8 mouse cellular contexts compared by ENCODE assay signal in genomic region chr3:108226558-108227350, GRCm38 (mm10). TPM values are rescaled to one million over a fixed set of nuclear protein-coding genes. Genes with fewer than 3 reads are reported as not detected.
DNase-seq lines count a peak whose midpoint lies in the region; ATAC-seq and TF ChIP-seq lines count a peak whose summit lies in the region.

Gene Sypl2, minus strand, starts transcription at chr3:108226648.

- no peak within 1 kb of the TSS for H3K27ac ChIP-seq in intestine, postnatal 0 days (ENCODE audit: low read depth, low read length)
- H3K27ac ChIP-seq in lung, embryonic 15.5 days: no peak within 1 kb of the TSS
- no peak within 1 kb of the TSS for H3K27ac ChIP-seq in olfactory bulb, adult 2 months (ENCODE audit: insufficient read depth, low read depth, low read length)

- no peak for TF ChIP-seq POLR2A in brain, embryonic 14.5 days (IDR thresholded peaks at IDR 0.05; ENCODE audit: borderline replicate concordance, extremely low read depth, insufficient read depth, insufficient read length, poor library complexity, severe bottlenecking)
- no peak for TF ChIP-seq POLR2A in olfactory bulb, adult 2 months (IDR thresholded peaks at IDR 0.05; ENCODE audit: insufficient read depth, low read depth, low read length)

- peaks cover 17% of the 10 kb centered on the region for H3K27me3 ChIP-seq in intestine, postnatal 0 days (replicated peaks; ENCODE audit: control insufficient read depth, insufficient read depth, low read length)
- H3K27me3 ChIP-seq in lung, embryonic 15.5 days: peaks cover 46% of the 10 kb centered on the region

- no peak for TF ChIP-seq CTCF in brain, embryonic 14.5 days (IDR thresholded peaks at IDR 0.05; ENCODE audit: borderline replicate concordance, extremely low read depth, insufficient read depth, insufficient read length)
- 0 out of 2 replicates have a peak, but pooled peaks have one; percentile 2 for TF ChIP-seq CTCF in intestine, postnatal 0 days (IDR thresholded peaks at IDR 0.05; ENCODE audit: low read depth)
- TF ChIP-seq CTCF in olfactory bulb, adult 2 months (IDR thresholded peaks at IDR 0.05; ENCODE audit: insufficient read depth, low read depth, low read length): no peak

- peak within 1 kb of the TSS; percentile 76 for H3K4me2 ChIP-seq in intestine, postnatal 0 days (replicated peaks; ENCODE audit: low read depth)
- peak within 1 kb of the TSS; percentile 81 for H3K4me2 ChIP-seq in lung, embryonic 15.5 days

- H3K4me3 ChIP-seq in intestine, postnatal 0 days (ENCODE audit: low read depth, low read length): peak within 1 kb of the TSS; percentile 46
- peak within 1 kb of the TSS; percentile 44 for H3K4me3 ChIP-seq in lung, embryonic 15.5 days
- peak within 1 kb of the TSS; percentile 36 for H3K4me3 ChIP-seq in olfactory bulb, adult 2 months (ENCODE audit: insufficient read depth, low read depth, low read length)

- no peaks in the 10 kb centered on the region; the same call in 1 of the 2 replicates for H3K4me1 ChIP-seq in intestine, postnatal 0 days (replicated peaks; ENCODE audit: control insufficient read depth, insufficient read depth, low read length)
- H3K4me1 ChIP-seq in lung, embryonic 15.5 days: peaks cover 17% of the 10 kb centered on the region
- peaks cover 8% of the 10 kb centered on the region for H3K4me1 ChIP-seq in olfactory bulb, adult 2 months (ENCODE audit: control insufficient read depth, insufficient read depth, low read length)

- intact Hi-C loops in heart, postnatal 25 days (cut with DNase I): no loop called here

- WGBS in intestine, postnatal 0 days: 8% methylated on average over 44 of the region's 44 CpGs
- 4% methylated on average over 44 of the region's 44 CpGs for WGBS in lung, embryonic 15.5 days
- 6% methylated on average over 44 of the region's 44 CpGs for WGBS in olfactory bulb, adult 2 months

- DNase-seq in heart, adult 18-20 months: peak; percentile 46 to 53
- DNase-seq in heart, postnatal 25 days (ENCODE audit: low spot score): no peak
- peak; percentile 79 for DNase-seq in brain, embryonic 14.5 days (ENCODE audit: low read depth)
- DNase-seq in gastrocnemius, postnatal 25 days: peak; percentile 85
- DNase-seq in frontal cortex, postnatal 36 days (ENCODE audit: low spot score in 2 of 2): no peak

- ATAC-seq in intestine, postnatal 0 days: peak; percentile 52; the same call in 1 of the 2 replicates
- no peak for ATAC-seq in lung, embryonic 15.5 days (ENCODE audit: borderline replicate concordance, extremely low read depth, low FRiP score, low TSS enrichment)

- no peaks in the 10 kb centered on the region for H3K36me3 ChIP-seq in intestine, postnatal 0 days (ENCODE audit: control insufficient read depth, insufficient read depth)
- no peaks in the 10 kb centered on the region for H3K36me3 ChIP-seq in lung, embryonic 15.5 days

- no peaks in the 10 kb centered on the region for H3K9me3 ChIP-seq in intestine, postnatal 0 days (ENCODE audit: control insufficient read depth)
- H3K9me3 ChIP-seq in lung, embryonic 15.5 days: no peaks in the 10 kb centered on the region

- H3K9ac ChIP-seq in intestine, postnatal 0 days (ENCODE audit: low read depth, low read length): peak within 1 kb of the TSS; percentile 46; the same call in 1 of the 2 replicates
- H3K9ac ChIP-seq in lung, embryonic 15.5 days: peak within 1 kb of the TSS; percentile 29

RNA-seq across cellular contexts. Expression of gene Sypl2, which starts in this region (rescaled TPM):
- total RNA-seq in heart, adult 18-20 months (2021): 1 to 10 TPM; 2.1 to 2.5 TPM
- under 1 TPM; 0.57 to 0.87 TPM for total RNA-seq in heart, postnatal 25 days (2021)
- 1.0 and 2.8 TPM in 2 replicates for polyA plus RNA-seq in brain, embryonic 14.5 days (2012; rRNA removed)
- total RNA-seq in gastrocnemius, postnatal 25 days (2021): 100 to 1,000 TPM; 596 to 597 TPM
- 0.26 and 0.51 TPM in 2 replicates for polyA plus RNA-seq in intestine, postnatal 0 days (2015; fragmentation: Nextera tagmentation; extraction: Ambion mirVana)
- 0.42 and 0.54 TPM in 2 replicates for polyA plus RNA-seq in lung, embryonic 15.5 days (2015; fragmentation: Nextera tagmentation; extraction: Ambion mirVana)
- polyA plus RNA-seq in olfactory bulb, adult 2 months (2012; ENCODE audit: insufficient read depth, insufficient read length, low replicate concordance, missing spikeins): not detected in 2 replicates

Comparison
In these comparisons a context has a peak if more than half of its experiments do, and no peak if none do; other contexts are left out.
1. RNA of gene Sypl2 (total RNA-seq): 596 to 597 TPM in gastrocnemius, postnatal 25 days; 2.1 to 2.5 TPM in heart, adult 18-20 months and 0.57 to 0.87 TPM in heart, postnatal 25 days; every median in the first group is over 100 times any median in the second.
2. DNase-seq: peak in heart, adult 18-20 months (2 of 2), brain, embryonic 14.5 days (single experiment) and gastrocnemius, postnatal 25 days (single experiment); none in heart, postnatal 25 days (single experiment) and frontal cortex, postnatal 36 days (0 of 2).
3. Peak in ATAC-seq, H3K4me3 ChIP-seq, H3K9ac ChIP-seq and H3K4me2 ChIP-seq in intestine, postnatal 0 days; RNA of the gene not detected or under 1 TPM.
4. Peak in every context shown above with its lines, with median percentiles within 50 percentile points of each other: H3K4me3 ChIP-seq.